Mouse (Mus musculus): ENCODE measurements around the gene Rfpl4.

DNA sequence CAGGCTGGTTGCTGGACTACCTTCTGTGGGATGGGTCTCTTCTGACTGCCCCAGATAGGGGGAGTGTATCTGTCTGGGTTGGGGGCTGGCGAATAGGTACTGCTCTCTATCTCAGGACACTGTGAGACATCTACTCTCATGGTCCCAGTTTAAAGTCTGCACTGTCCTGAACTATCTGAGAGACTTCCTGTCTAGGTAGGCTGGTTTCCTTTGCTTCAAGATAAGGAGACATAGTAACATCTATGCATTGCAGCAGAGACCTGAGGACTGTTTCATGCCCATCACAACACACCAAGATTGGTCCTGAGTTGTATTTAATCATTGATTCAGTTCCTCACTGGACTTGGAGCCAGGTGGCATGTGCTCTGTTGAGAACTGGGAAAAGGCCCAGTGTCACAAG lies 31.2 kb downstream of the Rfpl4 start:
- TF ChIP-seq CTCF (conservative IDR thresholded peaks at IDR 0.05; ENCODE audit: insufficient read depth, insufficient read length, low read depth, low read length) (no peak), POLR2A (IDR thresholded peaks at IDR 0.05; ENCODE audit: low read depth, low read length) (no peak)

Data from kidney, adult 2 months (tissue).